Mouse (Mus musculus): ENCODE measurements around the gene Mixl1. TPM values are rescaled to one million over a fixed set of nuclear protein-coding genes. Genes with fewer than 3 reads are reported as not detected.

Mixl1 gene
- total and polyA plus RNA-seq, 2 experiments, result not detected

DNA sequence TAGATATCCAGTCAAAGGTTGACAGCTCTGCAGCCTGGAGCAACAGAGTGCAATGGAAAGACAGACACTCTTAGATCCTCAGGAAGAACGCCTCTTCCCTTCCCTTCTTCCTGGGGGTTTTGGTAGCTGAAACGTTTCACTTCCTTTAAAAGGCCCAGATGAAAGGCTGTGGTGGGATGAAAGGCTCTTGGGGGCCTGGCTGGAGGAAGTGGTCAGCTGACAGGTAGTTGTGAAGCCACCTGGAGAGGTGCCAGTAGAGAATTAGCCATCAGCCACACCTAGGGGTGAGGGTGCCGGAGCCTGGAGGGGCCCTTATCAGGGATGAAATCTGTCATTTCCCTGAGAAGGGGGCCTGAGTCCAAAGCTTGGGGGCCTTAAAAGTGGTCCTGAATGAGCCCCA lies 10.5 kb upstream of the Mixl1 start:
- H3K27ac ChIP-seq (replicated peaks; ENCODE audit: insufficient read depth, low read depth, low read length), result no peak overlapping the region
- no peaks in the 10 kb centered on the region for H3K36me3 ChIP-seq (ENCODE audit: control insufficient read depth, insufficient read depth, low read length)
- 55% methylated on average over 3 of the region's 3 CpGs for WGBS
- peaks cover 11% of the 10 kb centered on the region; the same call in 1 of the 2 replicates for H3K4me1 ChIP-seq (ENCODE audit: control insufficient read depth, insufficient read depth, low read length)
- H3K4me3 ChIP-seq (ENCODE audit: insufficient read depth, low read depth, low read length), result no peak overlapping the region
- no peak for DNase-seq (ENCODE audit: extremely low read depth, low read depth, low spot score)
- no peaks in the 10 kb centered on the region for H3K27me3 ChIP-seq (ENCODE audit: control insufficient read depth, insufficient read depth, low read length)
- no peaks in the 10 kb centered on the region for H3K79me2 ChIP-seq (ENCODE audit: control insufficient read depth, insufficient read depth, low read length)
- H3K9ac ChIP-seq (ENCODE audit: low read depth, low read length), result no peak overlapping the region
- TF ChIP-seq CTCF (IDR thresholded peaks at IDR 0.05; ENCODE audit: low read depth, low read length), result no peak
- no peak for TF ChIP-seq POLR2A (IDR thresholded peaks at IDR 0.05; ENCODE audit: extremely low read depth, insufficient read depth, low read length)

DNA sequence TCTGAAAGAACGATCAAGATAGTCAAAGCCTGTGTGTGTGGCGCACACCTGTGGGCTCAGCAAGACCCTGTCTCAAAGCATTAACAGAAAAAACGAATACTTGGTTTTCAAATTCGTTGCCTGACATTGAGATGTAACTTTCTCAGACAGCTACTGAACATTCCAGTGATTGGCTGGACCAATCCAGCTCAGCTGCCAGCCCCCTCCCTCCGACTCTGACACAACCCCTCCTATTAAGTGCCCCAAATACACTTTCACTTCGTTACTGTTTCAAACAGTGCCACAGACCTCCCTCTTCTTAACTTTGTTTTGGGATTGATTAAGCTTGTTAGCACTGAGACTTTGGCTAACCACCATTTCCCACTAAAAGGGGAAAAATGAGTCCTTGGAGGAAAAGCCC lies 6.6 kb upstream of the Mixl1 start:
- DNase-seq (ENCODE audit: extremely low read depth, low read depth, low spot score), result no peak
- H3K79me2 ChIP-seq (ENCODE audit: control insufficient read depth, insufficient read depth, low read length), result no peaks in the 10 kb centered on the region
- no peak overlapping the region for H3K4me3 ChIP-seq (ENCODE audit: insufficient read depth, low read depth, low read length)
- WGBS, result 58% methylated on average over 6 of the region's 6 CpGs
- no peak overlapping the region for H3K9ac ChIP-seq (ENCODE audit: low read depth, low read length)
- H3K27me3 ChIP-seq (ENCODE audit: control insufficient read depth, insufficient read depth, low read length), result no peaks in the 10 kb centered on the region
- peaks cover 11% of the 10 kb centered on the region; the same call in 1 of the 2 replicates for H3K4me1 ChIP-seq (ENCODE audit: control insufficient read depth, insufficient read depth, low read length)
- TF ChIP-seq POLR2A (IDR thresholded peaks at IDR 0.05; ENCODE audit: extremely low read depth, insufficient read depth, low read length), result no peak
- TF ChIP-seq CTCF (IDR thresholded peaks at IDR 0.05; ENCODE audit: low read depth, low read length), result no peak
- no peaks in the 10 kb centered on the region for H3K36me3 ChIP-seq (ENCODE audit: control insufficient read depth, insufficient read depth, low read length)
- no peak overlapping the region for H3K27ac ChIP-seq (replicated peaks; ENCODE audit: insufficient read depth, low read depth, low read length)

DNA sequence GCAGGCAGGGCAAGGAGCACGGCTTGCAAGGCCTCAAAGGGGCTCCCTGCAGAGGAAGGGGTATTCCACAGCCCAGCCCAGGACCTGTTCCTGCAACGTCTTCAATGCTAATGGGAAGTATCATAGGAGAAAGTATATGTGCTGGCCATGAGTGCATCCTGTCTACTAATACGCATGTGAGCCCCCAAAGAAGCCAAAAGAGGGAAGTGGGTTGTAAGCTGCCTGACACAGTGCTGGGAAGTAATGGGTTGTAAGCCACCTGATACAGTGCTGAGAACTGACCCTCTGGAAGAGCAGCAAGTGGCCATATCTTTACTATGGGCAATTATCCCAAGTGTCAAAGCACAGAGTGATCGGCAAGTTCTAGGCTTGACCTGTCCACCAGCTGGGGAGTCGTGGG lies 1.2 kb upstream of the Mixl1 start:
- Histone ChIP-seq H3K79me2 (ENCODE audit: control insufficient read depth, insufficient read depth, low read length) (no peaks in the 10 kb centered on the region), H3K36me3 (ENCODE audit: control insufficient read depth, insufficient read depth, low read length) (no peaks in the 10 kb centered on the region), H3K4me1 (ENCODE audit: control insufficient read depth, insufficient read depth, low read length) (no peaks in the 10 kb centered on the region), H3K27ac (replicated peaks; ENCODE audit: insufficient read depth, low read depth, low read length) (no peak overlapping the region), H3K4me3 (ENCODE audit: insufficient read depth, low read depth, low read length) (no peak overlapping the region), H3K27me3 (ENCODE audit: control insufficient read depth, insufficient read depth, low read length) (peaks cover 12% of the 10 kb centered on the region; the same call in 1 of the 2 replicates), H3K9ac (ENCODE audit: low read depth, low read length) (no peak overlapping the region)
- TF ChIP-seq POLR2A (IDR thresholded peaks at IDR 0.05; ENCODE audit: extremely low read depth, insufficient read depth, low read length) (no peak), CTCF (IDR thresholded peaks at IDR 0.05; ENCODE audit: low read depth, low read length) (no peak)
- 88% methylated on average over 5 of the region's 5 CpGs for WGBS
- DNase-seq (ENCODE audit: extremely low read depth, low read depth, low spot score), result no peak

DNA sequence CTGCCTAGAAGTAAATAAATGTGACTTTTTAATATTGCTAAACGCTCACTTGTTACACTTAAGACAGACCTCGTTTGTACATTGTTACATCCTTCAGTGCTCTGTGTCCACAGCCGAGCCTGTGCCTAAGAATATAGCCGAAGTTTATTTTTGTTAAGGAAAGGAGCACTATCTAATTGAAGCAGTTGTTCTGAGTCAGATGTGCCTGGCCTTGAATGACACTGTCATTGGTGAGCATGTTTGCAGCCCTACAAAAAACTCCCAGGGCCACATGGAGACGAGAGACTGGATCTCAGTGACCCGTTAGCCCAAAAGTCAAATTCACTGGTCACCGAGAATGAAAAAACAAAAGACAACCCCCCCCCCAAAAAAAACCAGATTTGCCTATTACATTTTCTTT lies 5.5 kb downstream of the Mixl1 start:
- H3K79me2 ChIP-seq (ENCODE audit: control insufficient read depth, insufficient read depth, low read length), result no peaks in the 10 kb centered on the region
- H3K36me3 ChIP-seq (ENCODE audit: control insufficient read depth, insufficient read depth, low read length), result peaks cover 5% of the 10 kb centered on the region
- 0 out of 2 replicates have a peak, but pooled peaks cover 2% of the 10 kb centered on the region for H3K27me3 ChIP-seq (ENCODE audit: control insufficient read depth, insufficient read depth, low read length)
- no peak for DNase-seq (ENCODE audit: extremely low read depth, low read depth, low spot score)
- no peak overlapping the region for H3K9ac ChIP-seq (ENCODE audit: low read depth, low read length)
- no peak overlapping the region for H3K27ac ChIP-seq (replicated peaks; ENCODE audit: insufficient read depth, low read depth, low read length)
- no peak overlapping the region for H3K4me3 ChIP-seq (ENCODE audit: insufficient read depth, low read depth, low read length)
- no peak for TF ChIP-seq POLR2A (IDR thresholded peaks at IDR 0.05; ENCODE audit: extremely low read depth, insufficient read depth, low read length)
- WGBS, result 95% methylated on average over 7 of the region's 7 CpGs
- no peaks in the 10 kb centered on the region for H3K4me1 ChIP-seq (ENCODE audit: control insufficient read depth, insufficient read depth, low read length)

Other genes starting within 250 kb of the Mixl1 start
- gene Stum, start 213.5 kb downstream of the Mixl1 start, total RNA-seq (2014; rRNA removed), result 0.09 and 1.1 TPM in 2 replicates
- 0.19 and 0.22 TPM in 2 replicates for gene Stum, start 213.5 kb downstream of the Mixl1 start, polyA plus RNA-seq (2012; rRNA removed)
- gene Parp1, start 128.1 kb downstream of the Mixl1 start, total RNA-seq (2014; rRNA removed), result 25.4 and 28.3 TPM in 2 replicates
- 13.2 and 14.6 TPM in 2 replicates for gene Parp1, start 128.1 kb downstream of the Mixl1 start, polyA plus RNA-seq (2012; rRNA removed)
- gene Lin9, start 55.9 kb downstream of the Mixl1 start, total RNA-seq (2014; rRNA removed), result 2.6 and 3.7 TPM in 2 replicates
- gene Lin9, start 55.9 kb downstream of the Mixl1 start, polyA plus RNA-seq (2012; rRNA removed), result 1.2 and 2.2 TPM in 2 replicates
- gene Acbd3, start 29.0 kb upstream of the Mixl1 start, total RNA-seq (2014; rRNA removed), result 13.1 and 13.7 TPM in 2 replicates
- gene Acbd3, start 29.0 kb upstream of the Mixl1 start, polyA plus RNA-seq (2012; rRNA removed), result 5.7 and 6.3 TPM in 2 replicates
- 264 and 310 TPM in 2 replicates for gene H3f3a, start 116.9 kb upstream of the Mixl1 start, total RNA-seq (2014; rRNA removed)
- gene H3f3a, start 116.9 kb upstream of the Mixl1 start, polyA plus RNA-seq (2012; rRNA removed), result 147 and 153 TPM in 2 replicates
- gene Sde2, start 154.1 kb upstream of the Mixl1 start, total RNA-seq (2014; rRNA removed), result 5.8 and 6.4 TPM in 2 replicates
- gene Sde2, start 154.1 kb upstream of the Mixl1 start, polyA plus RNA-seq (2012; rRNA removed), result 3.8 and 5.0 TPM in 2 replicates
- not detected in 2 replicates for gene Lefty2, start 196.1 kb upstream of the Mixl1 start, total RNA-seq (2014; rRNA removed)
- not detected in 2 replicates for gene Lefty2, start 196.1 kb upstream of the Mixl1 start, polyA plus RNA-seq (2012; rRNA removed)
- gene Pycr2, start 207.3 kb upstream of the Mixl1 start, total RNA-seq (2014; rRNA removed), result 5.7 and 6.4 TPM in 2 replicates
- gene Pycr2, start 207.3 kb upstream of the Mixl1 start, polyA plus RNA-seq (2012; rRNA removed), result 7.8 and 8.5 TPM in 2 replicates
- gene Lefty1, start 238.0 kb upstream of the Mixl1 start, total RNA-seq (2014; rRNA removed), result 1.8 and 1.9 TPM in 2 replicates
- gene Lefty1, start 238.0 kb upstream of the Mixl1 start, polyA plus RNA-seq (2012; rRNA removed), result 1.4 TPM in 2 replicates
- 9.5 and 12.8 TPM in 2 replicates for gene Tmem63a, start 245.3 kb upstream of the Mixl1 start, total RNA-seq (2014; rRNA removed)
- 14.6 and 15.8 TPM in 2 replicates for gene Tmem63a, start 245.3 kb upstream of the Mixl1 start, polyA plus RNA-seq (2012; rRNA removed)

Data from liver, adult 2 months (tissue).